Mouse (Mus musculus) liver, postnatal 0 days (tissue): ENCODE data around the gene 4930402H24Rik. TPM values are rescaled to one million over a fixed set of nuclear protein-coding genes. Genes with fewer than 3 reads are reported as not detected.

Experiments
- ATAC-seq: fragments of 200-750 bp; cut with Nextera tagmentation; 2 replicates; pipeline ENCODE4 v1.8.0; 2017; ENCODE audit warnings: mild to moderate bottlenecking, moderate library complexity
- DNase-seq: peaks from one replicate; pipeline ENCODE4 v3.0.0-alpha.2; 2016
- H3K27ac ChIP-seq: fragments of 300-500 bp; sonication (generic); 2 replicates; pipeline ENCODE4 v1.5.1; 2014; ENCODE audit warnings: antibody characterized with exemption, moderate library complexity, mild to moderate bottlenecking, low read depth
- H3K27me3 ChIP-seq: fragments of 300-500 bp; sonication (generic); 2 replicates; pipeline ENCODE4 v1.6.1; 2014; ENCODE audit warnings: low read length, control low read depth, mixed read lengths; ENCODE audit not compliant: insufficient read depth
- H3K36me3 ChIP-seq: fragments of 300-500 bp; sonication (generic); replicated peaks from 2 replicates; pipeline ENCODE4 v1.6.1; 2014; ENCODE audit warnings: mild to moderate bottlenecking, control low read depth, low read length, moderate library complexity, mixed read lengths; ENCODE audit not compliant: insufficient read depth
- H3K4me1 ChIP-seq: fragments of 300-500 bp; sonication (generic); 2 replicates; pipeline ENCODE4 v1.6.1; 2014; ENCODE audit warnings: antibody characterized with exemption, mild to moderate bottlenecking, control low read depth; ENCODE audit not compliant: insufficient read depth
- H3K4me2 ChIP-seq: fragments of 300-500 bp; sonication (generic); 2 replicates; pipeline ENCODE4 v1.6.1; 2014; ENCODE audit warnings: low read depth, mild to moderate bottlenecking, low read length, moderate library complexity, mixed read lengths
- H3K4me3 ChIP-seq: fragments of 300-500 bp; sonication (generic); 2 replicates; pipeline ENCODE4 v1.5.1; 2014; ENCODE audit warnings: low read depth, low read length
- H3K9ac ChIP-seq: fragments of 300-500 bp; sonication (generic); replicated peaks from 2 replicates; pipeline ENCODE4 v1.6.1; 2014; ENCODE audit warnings: mild to moderate bottlenecking, moderate library complexity
- H3K9me3 ChIP-seq: fragments of 300-500 bp; sonication (generic); 2 replicates; pipeline ENCODE4 v1.6.1; 2016; ENCODE audit warnings: mild to moderate bottlenecking, control low read depth, low read length, mixed read lengths
- CTCF ChIP-seq: sonication (generic); IDR thresholded peaks from 2 replicates; pipeline ENCODE4 v1.5.1; 2016; ENCODE audit warnings: antibody characterized with exemption, low read depth
- EP300 ChIP-seq: IDR thresholded peaks from 2 replicates; pipeline ENCODE4 v1.6.1; 2016; ENCODE audit warnings: antibody characterized with exemption, low read depth, mild to moderate bottlenecking
- WGBS: fragments of 180-500 bp; shearing (Covaris S2); extraction: QIAGEN DNeasy Blood & Tissue Kit; methylation state at CpG from one replicate; pipeline ENCODE4 v1.1.7; 2014; ENCODE audit not compliant: insufficient replicate concordance; 5-methylcytosine and 5-hydroxymethylcytosine counted together
- polyA plus RNA-seq: library from polyadenylated mRNA; unstranded; fragments of >200 nt; fragmentation: Nextera tagmentation; extraction: Ambion mirVana; gene quantifications from 2 replicates; pipeline ENCODE4 v1.2.1, GENCODE M21; 2015

The 4930402H24Rik gene
- polyA plus RNA-seq = 6.6 and 8.9 TPM in 2 replicates

- 2% methylated on average over 37 of the region's 50 CpGs for WGBS
- ATAC-seq = peak; percentile 99
- Histone ChIP-seq H3K27ac (peak within 1 kb of the TSS; percentile 88), H3K4me3 (peak within 1 kb of the TSS; percentile 98), H3K4me2 (peak within 1 kb of the TSS; percentile 97), H3K36me3 (no peaks in the 10 kb centered on the region), H3K9me3 (no peaks in the 10 kb centered on the region), H3K4me1 (peaks cover 24% of the 10 kb centered on the region), H3K27me3 (no peaks in the 10 kb centered on the region), H3K9ac (peak within 1 kb of the TSS; percentile 97)
- no peak for TF ChIP-seq CTCF
- TF ChIP-seq EP300 = no peak
- peak; percentile 97 for DNase-seq
Measured at GRCm38 (mm10) chr2:130905751-130906583, at the start of gene 4930402H24Rik, which contains the start of gene Atrn. 4930402H24Rik (minus strand) TSS chr2:130906406. Atrn (plus strand) TSS chr2:130906495.

- DNase-seq (peak; percentile 85), ATAC-seq (no peak)
- Histone ChIP-seq H3K36me3 (peaks cover 24% of the 10 kb centered on the region), H3K27ac (no peak overlapping the region), H3K4me1 (no peaks in the 10 kb centered on the region), H3K4me2 (no peak overlapping the region), H3K9ac (no peak overlapping the region), H3K27me3 (no peaks in the 10 kb centered on the region), H3K4me3 (no peak overlapping the region), H3K9me3 (no peaks in the 10 kb centered on the region)
- TF ChIP-seq CTCF (peak; percentile 91), EP300 (no peak)
- WGBS = 5% methylated on average over 1 of the region's 1 CpGs
Measured at GRCm38 (mm10) chr2:130950548-130950947, 44.3 kb upstream of the 4930402H24Rik start.

GRCm38 (mm10) chr2:130949781-130950180, 43.6 kb upstream of the 4930402H24Rik start:
- Histone ChIP-seq H3K9ac (no peak overlapping the region), H3K27ac (no peak overlapping the region), H3K9me3 (no peaks in the 10 kb centered on the region), H3K4me2 (no peak overlapping the region), H3K36me3 (peaks cover 24% of the 10 kb centered on the region), H3K4me1 (no peaks in the 10 kb centered on the region), H3K4me3 (no peak overlapping the region), H3K27me3 (no peaks in the 10 kb centered on the region)
- ATAC-seq (no peak), DNase-seq (no peak)
- WGBS = 77% methylated on average over 2 of the region's 2 CpGs
- TF ChIP-seq EP300 (no peak), CTCF (no peak)

- 62% methylated on average over 12 of the region's 12 CpGs for WGBS
- H3K4me3 ChIP-seq = peak overlapping the region; percentile 1; the same call in 1 of the 2 replicates
- peak; percentile 77 for ATAC-seq
Measured at GRCm38 (mm10) chr2:130932865-130933264, 26.7 kb upstream of the 4930402H24Rik start.

GRCm38 (mm10) chr2:130929994-130930393, 23.8 kb upstream of the 4930402H24Rik start:
- 21% methylated on average over 5 of the region's 5 CpGs for WGBS
- Histone ChIP-seq H3K9ac (no peak overlapping the region), H3K36me3 (no peaks in the 10 kb centered on the region; the same call in 1 of the 2 replicates), H3K27me3 (no peaks in the 10 kb centered on the region), H3K4me1 (peaks cover 40% of the 10 kb centered on the region; the same call in 1 of the 2 replicates), H3K4me2 (peak overlapping the region; percentile 38), H3K4me3 (no peak overlapping the region), H3K27ac (peak overlapping the region; percentile 74), H3K9me3 (no peaks in the 10 kb centered on the region)
- ATAC-seq (peak; percentile 78), DNase-seq (peak; percentile 73)
- TF ChIP-seq EP300 (peak; percentile 41; the same call in 1 of the 2 replicates), CTCF (no peak)

More at GRCm38 (mm10) chr2:130932865-130933264, 26.7 kb upstream of the 4930402H24Rik start:
- DNase-seq = peak; percentile 80
- Histone ChIP-seq H3K9ac (no peak overlapping the region), H3K27me3 (no peaks in the 10 kb centered on the region), H3K4me1 (peaks cover 28% of the 10 kb centered on the region; the same call in 1 of the 2 replicates), H3K36me3 (peaks cover 8% of the 10 kb centered on the region), H3K27ac (0 out of 2 replicates have a peak overlapping the region, but pooled peaks have one; percentile 16), H3K4me2 (peak overlapping the region; percentile 40), H3K9me3 (no peaks in the 10 kb centered on the region)
- TF ChIP-seq EP300 = peak; percentile 56; the same call in 1 of the 2 replicates
- TF ChIP-seq CTCF = no peak

- H3K9me3 ChIP-seq = no peaks in the 10 kb centered on the region
- H3K36me3 ChIP-seq = no peaks in the 10 kb centered on the region; the same call in 1 of the 2 replicates
- DNase-seq (no peak), ATAC-seq (no peak)
- no peak overlapping the region for H3K27ac ChIP-seq
- no peak overlapping the region for H3K4me3 ChIP-seq
- H3K4me1 ChIP-seq = peaks cover 40% of the 10 kb centered on the region; the same call in 1 of the 2 replicates
- H3K9ac ChIP-seq = no peak overlapping the region
- no peaks in the 10 kb centered on the region for H3K27me3 ChIP-seq
- H3K4me2 ChIP-seq = no peak overlapping the region
- no peak for TF ChIP-seq CTCF
- no peak for TF ChIP-seq EP300
Measured at GRCm38 (mm10) chr2:130928530-130928929, 22.3 kb upstream of the 4930402H24Rik start.
